9 mouse cellular contexts compared by ENCODE assay signal in genomic region chr3:32669211-32669610, GRCm38 (mm10). TPM values are rescaled to one million over a fixed set of nuclear protein-coding genes. Genes with fewer than 3 reads are reported as not detected.
A peak's percentile ranks its signal among the peaks of the same experiment; 100 is the strongest.
DNase-seq lines count a peak whose midpoint lies in the region; ATAC-seq lines count a peak whose summit lies in the region.
"Had no signal": no experiment of that assay in that cellular context is flagged by ENCODE, and none has a peak within 500 bp of the region (broad histone marks: within the 10 kb centered on the region; RNA-seq: fewer than 3 reads in every experiment).

No protein-coding gene starts in this region.

- H3K27ac ChIP-seq in embryonic facial prominence, embryonic 13.5 days = 0 out of 2 replicates have a peak overlapping the region, but pooled peaks have one; percentile 23
- H3K27ac ChIP-seq in embryonic facial prominence, embryonic 10.5 days (replicated peaks) = no peak overlapping the region
- no peak overlapping the region for H3K27ac ChIP-seq in hindbrain, embryonic 12.5 days
- H3K27ac ChIP-seq: limb, embryonic 13.5 days had no signal

- intact Hi-C loops in heart, postnatal 14 days (cut with DNase I) = loop anchor here (10.0 kb wide), 1 partner anchor 54 kb away; the partner anchor contains the start of gene Gnb4

- no peak overlapping the region for H3K4me2 ChIP-seq in embryonic facial prominence, embryonic 13.5 days
- no peak overlapping the region for H3K4me2 ChIP-seq in hindbrain, embryonic 12.5 days (replicated peaks)
- H3K4me2 ChIP-seq: limb, embryonic 13.5 days had no signal

- no peak for ATAC-seq in embryonic facial prominence, embryonic 13.5 days (ENCODE audit: insufficient number of reproducible peaks, insufficient read depth, low FRiP score, low TSS enrichment, low read depth)
- ATAC-seq in hindbrain, embryonic 12.5 days (ENCODE audit: low FRiP score) = no peak

- no peak for DNase-seq in embryonic facial prominence, embryonic 10.5 days (ENCODE audit: low spot score)
- peak; percentile 23 for DNase-seq in ovary, postnatal 14 days (ENCODE audit: low spot score)
- no peak for DNase-seq in ovary, postnatal 36 days (ENCODE audit: low spot score)
- DNase-seq in heart, postnatal 14 days = peak; percentile 21 to 48
- peak; percentile 27 for DNase-seq in lung, postnatal 14 days
- no peak for DNase-seq in retina, embryonic 14.5 days (ENCODE audit: low spot score)

- no peaks in the 10 kb centered on the region for H3K36me3 ChIP-seq in embryonic facial prominence, embryonic 13.5 days
- H3K36me3 ChIP-seq in embryonic facial prominence, embryonic 10.5 days (replicated peaks) = no peaks in the 10 kb centered on the region
- no peaks in the 10 kb centered on the region for H3K36me3 ChIP-seq in hindbrain, embryonic 12.5 days
- H3K36me3 ChIP-seq: limb, embryonic 13.5 days had no signal

- 58% methylated on average over 6 of the region's 6 CpGs for WGBS in embryonic facial prominence, embryonic 13.5 days
- 70% methylated on average over 6 of the region's 6 CpGs for WGBS in embryonic facial prominence, embryonic 10.5 days
- 77% methylated on average over 6 of the region's 6 CpGs for WGBS in hindbrain, embryonic 12.5 days

- H3K27me3 ChIP-seq in embryonic facial prominence, embryonic 13.5 days = no peaks in the 10 kb centered on the region; the same call in 1 of the 2 replicates
- no peaks in the 10 kb centered on the region for H3K27me3 ChIP-seq in embryonic facial prominence, embryonic 10.5 days (replicated peaks; ENCODE audit: low read depth, poor library complexity, severe bottlenecking)
- no peaks in the 10 kb centered on the region for H3K27me3 ChIP-seq in hindbrain, embryonic 12.5 days
- H3K27me3 ChIP-seq: limb, embryonic 13.5 days had no signal

- no peak overlapping the region for H3K4me3 ChIP-seq in embryonic facial prominence, embryonic 13.5 days
- H3K4me3 ChIP-seq in embryonic facial prominence, embryonic 10.5 days = no peak overlapping the region
- H3K4me3 ChIP-seq in hindbrain, embryonic 12.5 days = no peak overlapping the region
- H3K4me3 ChIP-seq: limb, embryonic 13.5 days had no signal

- H3K9ac ChIP-seq in embryonic facial prominence, embryonic 13.5 days = no peak overlapping the region
- no peak overlapping the region for H3K9ac ChIP-seq in hindbrain, embryonic 12.5 days
- H3K9ac ChIP-seq: limb, embryonic 13.5 days had no signal

- H3K9me3 ChIP-seq in embryonic facial prominence, embryonic 13.5 days = no peaks in the 10 kb centered on the region
- no peaks in the 10 kb centered on the region for H3K9me3 ChIP-seq in embryonic facial prominence, embryonic 10.5 days
- no peaks in the 10 kb centered on the region for H3K9me3 ChIP-seq in hindbrain, embryonic 12.5 days (replicated peaks)
- H3K9me3 ChIP-seq: limb, embryonic 13.5 days had no signal

- peaks cover 3% of the 10 kb centered on the region; the same call in 1 of the 2 replicates for H3K4me1 ChIP-seq in embryonic facial prominence, embryonic 13.5 days
- no peaks in the 10 kb centered on the region for H3K4me1 ChIP-seq in embryonic facial prominence, embryonic 10.5 days
- H3K4me1 ChIP-seq in hindbrain, embryonic 12.5 days = no peaks in the 10 kb centered on the region
- H3K4me1 ChIP-seq: limb, embryonic 13.5 days had no signal

RNA-seq across cellular contexts. Expression of gene Actl6a, which starts 36.9 kb away (rescaled TPM):
- polyA plus RNA-seq in embryonic facial prominence, embryonic 13.5 days (2015; fragmentation: Nextera tagmentation; extraction: Ambion mirVana) = 164 and 186 TPM in 2 replicates
- polyA plus RNA-seq in embryonic facial prominence, embryonic 10.5 days (2016; fragmentation: Nextera tagmentation; extraction: Ambion mirVana) = 274 and 289 TPM in 2 replicates
- total RNA-seq in heart, postnatal 14 days (2021) = 10 to 100 TPM; 21.2 to 24.9 TPM
- 150 and 164 TPM in 2 replicates for polyA plus RNA-seq in hindbrain, embryonic 12.5 days (2016; fragmentation: Nextera tagmentation; extraction: Ambion mirVana)

RNA-seq across cellular contexts. Expression of gene Gnb4, which starts 52.8 kb away (rescaled TPM):
- 78.8 and 79.2 TPM in 2 replicates for polyA plus RNA-seq in embryonic facial prominence, embryonic 13.5 days (2015; fragmentation: Nextera tagmentation; extraction: Ambion mirVana)
- 38.8 and 44.1 TPM in 2 replicates for polyA plus RNA-seq in embryonic facial prominence, embryonic 10.5 days (2016; fragmentation: Nextera tagmentation; extraction: Ambion mirVana)
- total RNA-seq in heart, postnatal 14 days (2021) = 10 to 100 TPM; 26.2 to 26.4 TPM
- 55.0 and 60.0 TPM in 2 replicates for polyA plus RNA-seq in hindbrain, embryonic 12.5 days (2016; fragmentation: Nextera tagmentation; extraction: Ambion mirVana)

Comparison
In these comparisons a context has a peak if more than half of its experiments do, and no peak if none do; other contexts are left out.
1. DNase-seq: peak in ovary, postnatal 14 days (single experiment), heart, postnatal 14 days (2 of 2) and lung, postnatal 14 days (single experiment); none in embryonic facial prominence, embryonic 10.5 days (single experiment), ovary, postnatal 36 days (single experiment) and retina, embryonic 14.5 days (single experiment).